Mouse (Mus musculus): ENCODE results near the gene Zbtb14. TPM values are rescaled to one million over a fixed set of nuclear protein-coding genes. Genes with fewer than 3 reads are reported as not detected.

Gene Zbtb14
- total and polyA plus RNA-seq, 2 experiments from 2014 or later, result 6.0 to 8.8 TPM

GRCm38 (mm10) chr17:69401146-69401545 lies 18.3 kb downstream of the Zbtb14 start:
- ATAC-seq (ENCODE audit: insufficient read depth, low read depth), result no peak
- Histone ChIP-seq H3K27me3 (ENCODE audit: control insufficient read depth, insufficient read depth, low read length) (no peaks in the 10 kb centered on the region), H3K9me3 (replicated peaks; ENCODE audit: control insufficient read depth, low read length) (no peaks in the 10 kb centered on the region), H3K4me2 (ENCODE audit: low read depth, low read length) (no peak overlapping the region), H3K9ac (replicated peaks; ENCODE audit: low read depth, low read length) (no peak overlapping the region), H3K4me1 (ENCODE audit: control insufficient read depth, insufficient read depth) (no peaks in the 10 kb centered on the region), H3K4me3 (ENCODE audit: low read depth, low read length) (no peak overlapping the region), H3K36me3 (replicated peaks; ENCODE audit: control insufficient read depth, insufficient read depth, low read length) (no peaks in the 10 kb centered on the region), H3K27ac (ENCODE audit: low read depth) (no peak overlapping the region)
- DNase-seq (ENCODE audit: low spot score), result no peak
- WGBS, result 59% methylated on average over 2 of the region's 2 CpGs
- TF ChIP-seq CTCF (IDR thresholded peaks at IDR 0.05; ENCODE audit: low read depth) (peak; percentile 13; the same call in 1 of the 2 replicates), EP300 (IDR thresholded peaks at IDR 0.05; ENCODE audit: low read depth) (no peak)

GRCm38 (mm10) chr17:69416163-69416562 lies 33.3 kb downstream of the Zbtb14 start:
- Histone ChIP-seq H3K4me3 (ENCODE audit: low read depth, low read length) (peak overlapping the region; percentile 79), H3K9me3 (replicated peaks; ENCODE audit: control insufficient read depth, low read length) (no peaks in the 10 kb centered on the region), H3K4me2 (ENCODE audit: low read depth, low read length) (peak overlapping the region; percentile 87), H3K27ac (ENCODE audit: low read depth) (peak overlapping the region; percentile 96), H3K9ac (replicated peaks; ENCODE audit: low read depth, low read length) (peak overlapping the region; percentile 84), H3K27me3 (ENCODE audit: control insufficient read depth, insufficient read depth, low read length) (no peaks in the 10 kb centered on the region), H3K36me3 (replicated peaks; ENCODE audit: control insufficient read depth, insufficient read depth, low read length) (no peaks in the 10 kb centered on the region), H3K4me1 (ENCODE audit: control insufficient read depth, insufficient read depth) (no peaks in the 10 kb centered on the region)
- DNase-seq (ENCODE audit: low spot score), result no peak
- ATAC-seq (ENCODE audit: insufficient read depth, low read depth), result no peak
- TF ChIP-seq EP300 (IDR thresholded peaks at IDR 0.05; ENCODE audit: low read depth), result no peak
- TF ChIP-seq CTCF (IDR thresholded peaks at IDR 0.05; ENCODE audit: low read depth), result no peak

GRCm38 (mm10) chr17:69416920-69417661 lies 34.2 kb downstream of the Zbtb14 start:
- ATAC-seq (ENCODE audit: insufficient read depth, low read depth), result peak; percentile 99
- H3K27me3 ChIP-seq (ENCODE audit: control insufficient read depth, insufficient read depth, low read length), result no peaks in the 10 kb centered on the region
- H3K9ac ChIP-seq (replicated peaks; ENCODE audit: low read depth, low read length), result peak overlapping the region; percentile 84
- TF ChIP-seq EP300 (IDR thresholded peaks at IDR 0.05; ENCODE audit: low read depth), result peak; percentile 84
- no peak for TF ChIP-seq CTCF (IDR thresholded peaks at IDR 0.05; ENCODE audit: low read depth)
- peak overlapping the region; percentile 87 for H3K4me2 ChIP-seq (ENCODE audit: low read depth, low read length)
- WGBS, result under 1% methylated on average over 53 of the region's 56 CpGs
- peak overlapping the region; percentile 96 for H3K27ac ChIP-seq (ENCODE audit: low read depth)
- no peaks in the 10 kb centered on the region for H3K4me1 ChIP-seq (ENCODE audit: control insufficient read depth, insufficient read depth)
- DNase-seq (ENCODE audit: low spot score), result peak; percentile 89
- H3K36me3 ChIP-seq (replicated peaks; ENCODE audit: control insufficient read depth, insufficient read depth, low read length), result no peaks in the 10 kb centered on the region
- H3K9me3 ChIP-seq (replicated peaks; ENCODE audit: control insufficient read depth, low read length), result no peaks in the 10 kb centered on the region
- peak overlapping the region; percentile 79 for H3K4me3 ChIP-seq (ENCODE audit: low read depth, low read length)

- H3K4me1 ChIP-seq (ENCODE audit: control insufficient read depth, insufficient read depth), result no peaks in the 10 kb centered on the region
- DNase-seq (ENCODE audit: low spot score) (no peak), ATAC-seq (ENCODE audit: insufficient read depth, low read depth) (peak; percentile 51)
- peak overlapping the region; percentile 79 for H3K4me3 ChIP-seq (ENCODE audit: low read depth, low read length)
- no peaks in the 10 kb centered on the region for H3K27me3 ChIP-seq (ENCODE audit: control insufficient read depth, insufficient read depth, low read length)
- TF ChIP-seq CTCF (IDR thresholded peaks at IDR 0.05; ENCODE audit: low read depth) (no peak), EP300 (IDR thresholded peaks at IDR 0.05; ENCODE audit: low read depth) (no peak)
- H3K9me3 ChIP-seq (replicated peaks; ENCODE audit: control insufficient read depth, low read length), result no peaks in the 10 kb centered on the region
- H3K36me3 ChIP-seq (replicated peaks; ENCODE audit: control insufficient read depth, insufficient read depth, low read length), result no peaks in the 10 kb centered on the region
- peak overlapping the region; percentile 84 for H3K9ac ChIP-seq (replicated peaks; ENCODE audit: low read depth, low read length)
- peak overlapping the region; percentile 87 for H3K4me2 ChIP-seq (ENCODE audit: low read depth, low read length)
- H3K27ac ChIP-seq (ENCODE audit: low read depth), result peak overlapping the region; percentile 96
- WGBS, result 3% methylated on average over 26 of the region's 26 CpGs
Measured at GRCm38 (mm10) chr17:69417724-69418373, 35.0 kb downstream of the Zbtb14 start.

- WGBS, result 15% methylated on average over 1 of the region's 1 CpGs
- no peak overlapping the region for H3K4me3 ChIP-seq (ENCODE audit: low read depth, low read length)
- TF ChIP-seq CTCF (IDR thresholded peaks at IDR 0.05; ENCODE audit: low read depth) (no peak), EP300 (IDR thresholded peaks at IDR 0.05; ENCODE audit: low read depth) (no peak)
- no peaks in the 10 kb centered on the region for H3K36me3 ChIP-seq (replicated peaks; ENCODE audit: control insufficient read depth, insufficient read depth, low read length)
- peak; percentile 64 for DNase-seq (ENCODE audit: low spot score)
- no peaks in the 10 kb centered on the region for H3K4me1 ChIP-seq (ENCODE audit: control insufficient read depth, insufficient read depth)
- H3K27me3 ChIP-seq (ENCODE audit: control insufficient read depth, insufficient read depth, low read length), result no peaks in the 10 kb centered on the region
- no peak for ATAC-seq (ENCODE audit: insufficient read depth, low read depth)
- no peaks in the 10 kb centered on the region for H3K9me3 ChIP-seq (replicated peaks; ENCODE audit: control insufficient read depth, low read length)
- H3K27ac ChIP-seq (ENCODE audit: low read depth), result no peak overlapping the region
- H3K9ac ChIP-seq (replicated peaks; ENCODE audit: low read depth, low read length), result no peak overlapping the region
- no peak overlapping the region for H3K4me2 ChIP-seq (ENCODE audit: low read depth, low read length)
Measured at GRCm38 (mm10) chr17:69421592-69421991, 38.7 kb downstream of the Zbtb14 start.
